Mouse (Mus musculus) forebrain, postnatal 0 days (tissue): ENCODE data around the gene Olfr1032. TPM values are rescaled to one million over a fixed set of nuclear protein-coding genes. Genes with fewer than 3 reads are reported as not detected.
"Not testable (repeated sequence)": the region's sequence is repeated elsewhere in the genome, so short reads cannot be mapped to it uniquely, and the experiment has no call there.

Experiments used
- ATAC-seq: fragments of 200-750 bp; cut with Nextera tagmentation; 2 replicates; pipeline ENCODE4 v1.8.0; 2017; ENCODE audit warnings: mild to moderate bottlenecking, moderate library complexity
- DNase-seq: peaks from one replicate; pipeline ENCODE4 v3.0.0-alpha.2; 2015
- H3K27ac ChIP-seq: fragments of 300-500 bp; sonication (generic); 2 replicates; pipeline ENCODE4 v1.5.1; 2014; ENCODE audit warnings: low read depth, mild to moderate bottlenecking, antibody characterized with exemption, low read length, moderate library complexity, mixed read lengths
- H3K27me3 ChIP-seq: fragments of 300-500 bp; sonication (generic); 2 replicates; pipeline ENCODE4 v1.6.1; 2014; ENCODE audit warnings: mild to moderate bottlenecking, low read length, mixed read lengths; ENCODE audit not compliant: insufficient read depth
- H3K36me3 ChIP-seq: fragments of 300-500 bp; sonication (generic); 2 replicates; pipeline ENCODE4 v1.6.1; 2014; ENCODE audit warnings: mild to moderate bottlenecking, moderate library complexity; ENCODE audit not compliant: insufficient read depth
- H3K4me1 ChIP-seq: fragments of 300-500 bp; sonication (generic); 2 replicates; pipeline ENCODE4 v1.6.1; 2014; ENCODE audit warnings: antibody characterized with exemption; ENCODE audit not compliant: insufficient read depth
- H3K4me2 ChIP-seq: fragments of 300-500 bp; sonication (generic); 2 replicates; pipeline ENCODE4 v1.6.1; 2014; ENCODE audit warnings: low read depth, mild to moderate bottlenecking, moderate library complexity
- H3K4me3 ChIP-seq: fragments of 300-500 bp; sonication (generic); 2 replicates; pipeline ENCODE4 v1.5.1; 2014; ENCODE audit warnings: low read depth, low read length, mixed read lengths
- H3K9ac ChIP-seq: fragments of 300-500 bp; sonication (generic); 2 replicates; pipeline ENCODE4 v1.6.1; 2014; ENCODE audit warnings: mild to moderate bottlenecking
- H3K9me3 ChIP-seq: fragments of 300-500 bp; sonication (generic); 2 replicates; pipeline ENCODE4 v1.6.1; 2016; ENCODE audit warnings: low read length
- CTCF ChIP-seq: sonication (generic); IDR thresholded peaks from 2 replicates; pipeline ENCODE4 v1.5.1; 2016; ENCODE audit warnings: antibody characterized with exemption, control low read depth, low read depth
- WGBS: fragments of 180-500 bp; shearing (Covaris S2); extraction: QIAGEN DNeasy Blood & Tissue Kit; methylation state at CpG from one replicate; pipeline ENCODE4 v1.1.7; 2014; 5-methylcytosine and 5-hydroxymethylcytosine counted together
- polyA plus RNA-seq: library from polyadenylated mRNA; unstranded; fragments of >200 nt; fragmentation: Nextera tagmentation; extraction: Ambion mirVana; gene quantifications from 2 replicates; pipeline ENCODE4 v1.2.1, GENCODE M21; 2015
- total RNA-seq: library from RNA; depleted of rRNA; stranded (reverse); fragments of >200 nt; gene quantifications from 2 replicates; pipeline ENCODE4 v1.2.3, GENCODE M21; 2014; rRNA removed

Gene Olfr1032
- not detected in 2 replicates for total RNA-seq
- polyA plus RNA-seq, result not detected in 2 replicates

DNA sequence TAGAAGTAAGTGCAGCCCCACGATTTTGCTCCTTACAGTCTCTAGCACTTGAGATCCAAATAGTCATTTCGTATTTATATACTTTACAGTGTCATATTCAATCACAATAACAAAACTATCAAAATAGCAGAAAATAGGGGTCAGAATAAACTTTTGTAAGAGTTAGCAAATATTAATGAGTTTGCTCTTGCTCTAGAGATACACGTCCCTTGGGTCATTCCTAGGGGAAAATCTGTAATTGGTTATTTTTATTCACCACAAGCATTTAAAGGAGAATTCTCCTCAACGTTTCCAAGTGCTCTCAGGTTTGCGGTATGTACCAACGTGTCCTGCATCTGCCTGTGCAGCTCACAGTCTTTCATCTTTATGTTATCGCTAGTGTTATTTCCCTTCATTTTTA is at the start of gene Olfr1032:
Gene Olfr1032, plus strand, starts transcription at position 301 of the 400 bp plus-strand sequence.
- ATAC-seq (no peak), DNase-seq (no peak)
- H3K9me3 ChIP-seq, result no peaks in the 10 kb centered on the region
- H3K27me3 ChIP-seq, result no peaks in the 10 kb centered on the region
- H3K4me2 ChIP-seq, result no peak within 1 kb of the TSS
- WGBS, result 88% methylated on average over 7 of the region's 7 CpGs
- no peak within 1 kb of the TSS for H3K4me3 ChIP-seq
- no peaks in the 10 kb centered on the region for H3K4me1 ChIP-seq
- TF ChIP-seq CTCF, result no peak
- H3K9ac ChIP-seq, result no peak within 1 kb of the TSS
- no peaks in the 10 kb centered on the region for H3K36me3 ChIP-seq
- no peak within 1 kb of the TSS for H3K27ac ChIP-seq

DNA sequence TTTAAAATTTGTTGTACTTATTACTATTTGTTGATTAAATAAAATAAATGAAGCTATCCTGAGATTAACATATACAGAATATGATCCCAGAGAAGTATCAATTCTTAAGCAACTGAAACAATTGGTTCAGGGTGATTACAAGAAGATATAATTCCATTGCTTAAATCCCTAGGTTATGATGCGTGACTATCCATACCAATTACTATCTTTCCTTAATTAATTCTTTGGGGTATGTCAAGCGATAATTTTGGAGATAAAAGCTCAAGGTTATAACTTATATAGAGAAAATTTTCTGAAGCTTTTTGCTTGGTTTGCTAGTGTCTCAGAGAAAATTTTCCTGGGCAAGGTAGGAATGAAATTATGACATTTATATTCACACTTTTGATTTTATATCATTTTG is 31.7 kb upstream of the Olfr1032 start, which contains the start of gene Olfr1029:
Gene Olfr1029, plus strand, starts transcription at position 301 of the 400 bp plus-strand sequence.
- Histone ChIP-seq H3K4me1 (no peaks in the 10 kb centered on the region), H3K4me2 (no peak within 1 kb of the TSS), H3K4me3 (no peak within 1 kb of the TSS), H3K27ac (no peak within 1 kb of the TSS), H3K9ac (no peak within 1 kb of the TSS), H3K36me3 (no peaks in the 10 kb centered on the region), H3K27me3 (no peaks in the 10 kb centered on the region), H3K9me3 (no peaks in the 10 kb centered on the region)
- TF ChIP-seq CTCF, result no peak
- no peak for DNase-seq
- 87% methylated on average over 2 of the region's 2 CpGs for WGBS
- ATAC-seq, result no peak

DNA sequence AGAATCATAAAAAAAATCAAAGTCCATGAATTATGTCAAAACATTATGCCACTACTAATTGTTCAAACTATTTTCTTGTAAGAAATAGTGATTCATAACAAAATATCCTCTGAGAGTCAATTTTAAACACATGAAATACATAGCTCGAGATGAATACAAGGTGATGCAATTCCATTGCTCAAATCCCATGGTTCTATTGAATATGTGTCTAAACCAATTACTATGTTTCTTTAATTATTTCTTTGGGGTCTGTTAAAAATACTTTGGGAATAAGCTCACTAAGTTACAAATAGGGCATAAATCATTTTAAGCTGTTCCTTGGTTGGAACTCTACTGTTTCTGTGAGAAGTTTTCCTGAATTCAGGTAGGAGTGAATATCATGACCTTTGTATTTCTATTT is 26.4 kb upstream of the Olfr1032 start, which contains the start of gene Olfr1030:
Gene Olfr1030, plus strand, starts transcription at position 301 of the 400 bp plus-strand sequence.
- 71% methylated on average over 1 of the region's 1 CpGs for WGBS
- Histone ChIP-seq H3K36me3 (no peaks in the 10 kb centered on the region), H3K27ac (no peak within 1 kb of the TSS), H3K4me2 (no peak within 1 kb of the TSS), H3K9ac (no peak within 1 kb of the TSS), H3K9me3 (no peaks in the 10 kb centered on the region), H3K4me1 (no peaks in the 10 kb centered on the region), H3K4me3 (no peak within 1 kb of the TSS), H3K27me3 (no peaks in the 10 kb centered on the region)
- no peak for ATAC-seq
- TF ChIP-seq CTCF, result no peak
- DNase-seq, result no peak

- DNase-seq, result no peak
- no peak for TF ChIP-seq CTCF
- no peaks in the 10 kb centered on the region for H3K36me3 ChIP-seq
- no peaks in the 10 kb centered on the region for H3K9me3 ChIP-seq
- no peaks in the 10 kb centered on the region for H3K4me1 ChIP-seq
- H3K4me3 ChIP-seq, result no peak within 1 kb of the TSS
- no peaks in the 10 kb centered on the region for H3K27me3 ChIP-seq
- no peak within 1 kb of the TSS for H3K27ac ChIP-seq
- H3K9ac ChIP-seq, result no peak within 1 kb of the TSS
- ATAC-seq, result no peak
- 64% methylated on average over 3 of the region's 3 CpGs for WGBS
- no peak within 1 kb of the TSS for H3K4me2 ChIP-seq
Measured at GRCm38 (mm10) chr2:85990004-85990403, 15.3 kb upstream of the Olfr1032 start, which contains the start of gene Olfr1031. Gene Olfr1031, plus strand, starts transcription at chr2:85990304.

GRCm38 (mm10) chr2:86020406-86020805 is 15.1 kb downstream of the Olfr1032 start, which contains the start of gene Olfr1033:
Gene Olfr1033, plus strand, starts transcription at chr2:86020633.
- H3K9me3 ChIP-seq, ATAC-seq, H3K9ac ChIP-seq, H3K4me1 ChIP-seq, H3K27ac ChIP-seq, H3K36me3 ChIP-seq, H3K27me3 ChIP-seq: not testable (repeated sequence)
- peak; percentile 12 for DNase-seq
- H3K4me3 ChIP-seq, result peak within 1 kb of the TSS; percentile 27
- H3K4me2 ChIP-seq, result peak within 1 kb of the TSS; percentile 42
- 2% methylated on average over 10 of the region's 11 CpGs for WGBS

DNA sequence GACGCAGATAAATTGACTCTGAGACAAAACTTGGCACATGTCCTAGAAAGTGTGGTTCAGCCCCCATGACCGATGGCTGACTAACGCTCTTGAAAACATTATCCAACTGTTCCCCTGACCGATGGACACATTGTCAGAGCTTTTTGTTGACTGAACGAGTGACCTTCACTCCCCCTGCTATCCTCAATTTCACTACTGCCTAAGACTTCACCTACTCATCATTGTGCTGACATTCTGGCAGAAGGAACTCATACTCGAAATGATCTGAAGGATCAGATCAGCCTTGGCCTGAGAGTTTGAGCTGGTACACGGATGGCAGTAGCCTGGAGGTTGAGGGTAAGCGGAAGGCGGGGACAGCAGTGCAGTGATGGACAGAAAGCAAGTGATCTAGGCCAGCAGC is 16.2 kb downstream of the Olfr1032 start:
- not testable (repeated sequence) for H3K9me3 ChIP-seq, H3K4me3 ChIP-seq, ATAC-seq, DNase-seq, H3K4me1 ChIP-seq, H3K36me3 ChIP-seq, H3K27ac ChIP-seq, H3K9ac ChIP-seq, H3K27me3 ChIP-seq, H3K4me2 ChIP-seq
- 69% methylated on average over 3 of the region's 9 CpGs for WGBS

DNA sequence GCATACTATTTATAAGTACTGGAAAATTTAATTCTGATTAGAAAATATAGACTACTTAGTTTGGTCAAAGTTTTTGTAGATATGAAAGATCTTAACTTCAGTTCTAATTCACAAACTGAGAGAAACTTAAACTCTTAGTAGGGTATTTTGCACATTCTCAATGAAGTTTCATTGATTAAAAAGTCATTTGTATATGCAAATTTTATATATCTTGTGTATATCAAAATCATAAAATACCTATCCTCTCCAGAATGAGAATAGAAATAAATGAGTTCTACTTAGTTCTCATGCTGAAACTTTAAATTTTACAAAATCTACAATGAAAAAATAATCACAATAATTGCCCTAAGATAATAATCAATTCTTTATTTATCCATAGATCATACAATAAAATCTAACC is 40.2 kb downstream of the Olfr1032 start, which contains the start of gene Olfr1034:
Gene Olfr1034, plus strand, starts transcription at position 301 of the 400 bp plus-strand sequence.
- H3K36me3 ChIP-seq, result no peaks in the 10 kb centered on the region
- H3K9ac ChIP-seq, result no peak within 1 kb of the TSS
- H3K9me3 ChIP-seq, result no peaks in the 10 kb centered on the region
- no peaks in the 10 kb centered on the region for H3K4me1 ChIP-seq
- no peak within 1 kb of the TSS for H3K27ac ChIP-seq
- TF ChIP-seq CTCF, result no peak
- H3K4me3 ChIP-seq, result no peak within 1 kb of the TSS
- no peak for DNase-seq
- no peak for ATAC-seq
- H3K4me2 ChIP-seq, result no peak within 1 kb of the TSS
- no peaks in the 10 kb centered on the region for H3K27me3 ChIP-seq

GRCm38 (mm10) chr2:86050777-86051176 is 45.4 kb downstream of the Olfr1032 start:
- H3K4me2 ChIP-seq, H3K27me3 ChIP-seq, ATAC-seq, H3K36me3 ChIP-seq, H3K4me3 ChIP-seq, DNase-seq, H3K9ac ChIP-seq, H3K9me3 ChIP-seq, H3K4me1 ChIP-seq, H3K27ac ChIP-seq: not testable (repeated sequence)

Other genes starting within 250 kb of the Olfr1032 start
Only the 30 nearest of the 31 such genes appear.
- not detected in 2 replicates for gene Olfr1013, start 238.4 kb upstream of the Olfr1032 start, total RNA-seq
- gene Olfr1013, start 238.4 kb upstream of the Olfr1032 start, polyA plus RNA-seq, result not detected in 2 replicates
- gene Olfr1014, start 232.8 kb upstream of the Olfr1032 start, total RNA-seq, result not detected in 2 replicates
- gene Olfr1014, start 232.8 kb upstream of the Olfr1032 start, polyA plus RNA-seq, result not detected in 2 replicates
- gene Olfr1015, start 223.5 kb upstream of the Olfr1032 start, total RNA-seq, result 0.08 TPM in 1 of 2 replicates, not detected in the other
- gene Olfr1015, start 223.5 kb upstream of the Olfr1032 start, polyA plus RNA-seq, result not detected in 2 replicates
- gene Olfr1016, start 203.0 kb upstream of the Olfr1032 start, total RNA-seq, result not detected in 2 replicates
- not detected in 2 replicates for gene Olfr1016, start 203.0 kb upstream of the Olfr1032 start, polyA plus RNA-seq
- gene Olfr1018, start 187.1 kb upstream of the Olfr1032 start, total RNA-seq, result not detected in 2 replicates
- gene Olfr1018, start 187.1 kb upstream of the Olfr1032 start, polyA plus RNA-seq, result not detected in 2 replicates
- 0.08 TPM in 1 of 2 replicates, not detected in the other for gene Olfr1019, start 160.1 kb upstream of the Olfr1032 start, total RNA-seq
- not detected in 2 replicates for gene Olfr1019, start 160.1 kb upstream of the Olfr1032 start, polyA plus RNA-seq
- gene Olfr1020, start 158.5 kb upstream of the Olfr1032 start, total RNA-seq, result not detected in 2 replicates
- gene Olfr1020, start 158.5 kb upstream of the Olfr1032 start, polyA plus RNA-seq, result not detected in 2 replicates
- gene Olfr1022, start 136.9 kb upstream of the Olfr1032 start, total RNA-seq, result not detected in 2 replicates
- not detected in 2 replicates for gene Olfr1022, start 136.9 kb upstream of the Olfr1032 start, polyA plus RNA-seq
- gene Olfr1023, start 119.9 kb upstream of the Olfr1032 start, total RNA-seq, result not detected in 2 replicates
- not detected in 2 replicates for gene Olfr1023, start 119.9 kb upstream of the Olfr1032 start, polyA plus RNA-seq
- gene Olfr1024, start 100.5 kb upstream of the Olfr1032 start, total RNA-seq, result not detected in 2 replicates
- not detected in 2 replicates for gene Olfr1024, start 100.5 kb upstream of the Olfr1032 start, polyA plus RNA-seq
- gene Olfr1025-ps1, start 90.3 kb upstream of the Olfr1032 start, total RNA-seq, result not detected in 2 replicates
- not detected in 2 replicates for gene Olfr1025-ps1, start 90.3 kb upstream of the Olfr1032 start, polyA plus RNA-seq
- not detected in 2 replicates for gene Olfr1026, start 84.0 kb upstream of the Olfr1032 start, total RNA-seq
- gene Olfr1026, start 84.0 kb upstream of the Olfr1032 start, polyA plus RNA-seq, result not detected in 2 replicates
- not detected in 2 replicates for gene Olfr1028, start 55.1 kb upstream of the Olfr1032 start, total RNA-seq
- gene Olfr1028, start 55.1 kb upstream of the Olfr1032 start, polyA plus RNA-seq, result not detected in 2 replicates
- not detected in 2 replicates for gene Olfr1029, start 31.6 kb upstream of the Olfr1032 start, total RNA-seq
- not detected in 2 replicates for gene Olfr1029, start 31.6 kb upstream of the Olfr1032 start, polyA plus RNA-seq
- not detected in 2 replicates for gene Olfr1030, start 26.3 kb upstream of the Olfr1032 start, total RNA-seq
- not detected in 2 replicates for gene Olfr1030, start 26.3 kb upstream of the Olfr1032 start, polyA plus RNA-seq
- gene Olfr1031, start 15.2 kb upstream of the Olfr1032 start, total RNA-seq, result not detected in 2 replicates
- gene Olfr1031, start 15.2 kb upstream of the Olfr1032 start, polyA plus RNA-seq, result not detected in 2 replicates
- 0.05 and 0.08 TPM in 2 replicates for gene Olfr1033, start 15.1 kb downstream of the Olfr1032 start, total RNA-seq
- 1.1 and 1.2 TPM in 2 replicates for gene Olfr1033, start 15.1 kb downstream of the Olfr1032 start, polyA plus RNA-seq
- not detected in 2 replicates for gene Olfr1034, start 40.3 kb downstream of the Olfr1032 start, total RNA-seq
- not detected in 2 replicates for gene Olfr1034, start 40.3 kb downstream of the Olfr1032 start, polyA plus RNA-seq
- not detected in 2 replicates for gene Olfr1036, start 68.5 kb downstream of the Olfr1032 start, total RNA-seq
- not detected in 2 replicates for gene Olfr1036, start 68.5 kb downstream of the Olfr1032 start, polyA plus RNA-seq
- not detected in 2 replicates for gene Olfr1037, start 81.8 kb downstream of the Olfr1032 start, total RNA-seq
- gene Olfr1037, start 81.8 kb downstream of the Olfr1032 start, polyA plus RNA-seq, result not detected in 2 replicates
- not detected in 2 replicates for gene Olfr1039, start 130.4 kb downstream of the Olfr1032 start, total RNA-seq
- gene Olfr1039, start 130.4 kb downstream of the Olfr1032 start, polyA plus RNA-seq, result not detected in 2 replicates
- not detected in 2 replicates for gene Olfr1040, start 141.2 kb downstream of the Olfr1032 start, total RNA-seq
- gene Olfr1040, start 141.2 kb downstream of the Olfr1032 start, polyA plus RNA-seq, result not detected in 2 replicates
- not detected in 2 replicates for gene Olfr1042, start 156.3 kb downstream of the Olfr1032 start, total RNA-seq
- gene Olfr1042, start 156.3 kb downstream of the Olfr1032 start, polyA plus RNA-seq, result not detected in 2 replicates
- not detected in 2 replicates for gene Olfr1043, start 162.0 kb downstream of the Olfr1032 start, total RNA-seq
- not detected in 2 replicates for gene Olfr1043, start 162.0 kb downstream of the Olfr1032 start, polyA plus RNA-seq
- not detected in 2 replicates for gene Olfr1044, start 172.3 kb downstream of the Olfr1032 start, total RNA-seq
- not detected in 2 replicates for gene Olfr1044, start 172.3 kb downstream of the Olfr1032 start, polyA plus RNA-seq
- gene Olfr52, start 180.1 kb downstream of the Olfr1032 start, total RNA-seq, result not detected in 2 replicates
- not detected in 2 replicates for gene Olfr52, start 180.1 kb downstream of the Olfr1032 start, polyA plus RNA-seq
- not detected in 2 replicates for gene Olfr1045, start 197.5 kb downstream of the Olfr1032 start, total RNA-seq
- gene Olfr1045, start 197.5 kb downstream of the Olfr1032 start, polyA plus RNA-seq, result not detected in 2 replicates
- gene Olfr1046, start 213.8 kb downstream of the Olfr1032 start, total RNA-seq, result not detected in 2 replicates
- gene Olfr1046, start 213.8 kb downstream of the Olfr1032 start, polyA plus RNA-seq, result not detected in 2 replicates
- not detected in 2 replicates for gene Olfr1047, start 225.9 kb downstream of the Olfr1032 start, total RNA-seq
- not detected in 2 replicates for gene Olfr1047, start 225.9 kb downstream of the Olfr1032 start, polyA plus RNA-seq
- not detected in 2 replicates for gene Olfr1048, start 234.7 kb downstream of the Olfr1032 start, total RNA-seq
- gene Olfr1048, start 234.7 kb downstream of the Olfr1032 start, polyA plus RNA-seq, result not detected in 2 replicates